Mouse (Mus musculus) heart, embryonic 10.5 days (tissue): ENCODE data around the gene Gm20696. TPM values are rescaled to one million over a fixed set of nuclear protein-coding genes. Genes with fewer than 3 reads are reported as not detected.
A peak's percentile ranks its signal among the peaks of the same experiment; 100 is the strongest.

Experiments
- DNase-seq: peaks from one replicate; pipeline ENCODE4 v3.0.0-alpha.2; 2017; ENCODE audit warnings: low spot score
- H3K27ac ChIP-seq: fragments of 300-500 bp; sonication (generic); 2 replicates; pipeline ENCODE4 v1.5.1; 2016; ENCODE audit warnings: mild to moderate bottlenecking
- H3K27me3 ChIP-seq: fragments of 300-500 bp; sonication (generic); 2 replicates; pipeline ENCODE4 v1.6.1; 2016; ENCODE audit warnings: mild to moderate bottlenecking; ENCODE audit not compliant: poor library complexity, insufficient read depth, severe bottlenecking
- H3K36me3 ChIP-seq: fragments of 300-500 bp; sonication (generic); 2 replicates; pipeline ENCODE4 v1.6.1; 2016; ENCODE audit warnings: mild to moderate bottlenecking, moderate library complexity
- H3K4me1 ChIP-seq: fragments of 300-500 bp; sonication (generic); 2 replicates; pipeline ENCODE4 v1.6.1; 2016; ENCODE audit warnings: mild to moderate bottlenecking
- H3K4me3 ChIP-seq: fragments of 300-500 bp; sonication (generic); 2 replicates; pipeline ENCODE4 v1.5.1; 2016; ENCODE audit warnings: mild to moderate bottlenecking, moderate library complexity
- H3K9me3 ChIP-seq: fragments of 300-500 bp; sonication (generic); 2 replicates; pipeline ENCODE4 v1.6.1; 2016; ENCODE audit warnings: mild to moderate bottlenecking, moderate library complexity
- WGBS: fragments of 180-500 bp; shearing (Covaris S2); methylation state at CpG from one replicate; pipeline ENCODE4 v1.1.7; 2016; 5-methylcytosine and 5-hydroxymethylcytosine counted together
- polyA plus RNA-seq: library from polyadenylated mRNA; unstranded; fragments of >200 nt; fragmentation: Nextera tagmentation; extraction: Ambion mirVana; gene quantifications from 2 replicates; pipeline ENCODE4 v1.2.1, GENCODE M21; 2016

Gm20696 gene
- 2.2 and 3.4 TPM in 2 replicates for polyA plus RNA-seq

DNA sequence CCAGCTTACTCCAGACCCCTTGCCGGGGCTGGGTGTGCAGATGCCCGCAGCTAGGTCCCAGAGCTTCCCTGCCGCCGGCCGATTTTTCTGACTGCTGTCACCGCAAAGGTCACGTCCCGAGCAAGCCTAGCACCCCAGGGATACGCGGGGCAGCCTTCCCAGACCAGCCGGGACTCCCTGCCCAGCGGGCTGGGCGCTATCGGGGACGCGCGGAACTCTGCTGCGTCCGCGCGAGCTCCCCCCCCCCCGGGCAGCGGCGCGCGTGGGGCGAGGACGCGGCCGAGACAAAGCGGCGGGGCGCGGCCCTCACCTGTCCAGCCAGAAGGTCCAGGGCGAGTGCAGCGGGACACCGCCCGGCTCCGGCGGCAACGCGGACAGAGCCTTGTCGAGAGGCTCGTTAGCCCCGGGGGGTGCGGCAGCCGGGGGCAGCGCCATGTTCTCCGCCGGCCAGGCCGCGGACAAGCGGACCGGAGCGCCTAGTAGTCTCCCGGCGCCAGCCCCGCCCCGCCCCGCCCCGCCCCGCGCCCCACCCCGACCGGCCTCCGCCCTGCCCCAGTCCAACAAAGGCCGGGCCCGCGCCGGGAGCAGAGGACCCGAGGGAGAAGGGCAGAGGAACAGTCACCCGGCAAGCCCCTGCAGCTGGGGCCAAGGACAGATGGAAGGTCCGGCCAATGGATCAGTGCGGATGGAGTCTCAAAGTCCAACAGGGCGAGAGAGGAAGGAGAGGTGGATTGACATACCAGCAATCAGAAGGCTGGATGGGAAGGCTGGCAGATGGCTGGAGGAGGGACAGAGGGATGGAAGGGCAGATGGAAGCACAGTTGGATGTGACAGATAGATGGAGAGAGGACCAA, at the start of gene Gm20696, which contains the start of gene Eif4e3:
Gene Gm20696, minus strand, starts transcription at position 480 of the 854 bp plus-strand sequence.
Gene Eif4e3, minus strand, starts transcription at position 454 of the 854 bp plus-strand sequence.
- WGBS: under 1% methylated on average over 55 of the region's 75 CpGs
- H3K36me3 ChIP-seq: no peaks in the 10 kb centered on the region
- peak within 1 kb of the TSS; percentile 93 for H3K27ac ChIP-seq
- peaks cover 28% of the 10 kb centered on the region for H3K4me1 ChIP-seq
- H3K27me3 ChIP-seq: peaks cover 56% of the 10 kb centered on the region
- H3K9me3 ChIP-seq: no peaks in the 10 kb centered on the region
- H3K4me3 ChIP-seq: peak within 1 kb of the TSS; percentile 95
- no peak for DNase-seq

DNA sequence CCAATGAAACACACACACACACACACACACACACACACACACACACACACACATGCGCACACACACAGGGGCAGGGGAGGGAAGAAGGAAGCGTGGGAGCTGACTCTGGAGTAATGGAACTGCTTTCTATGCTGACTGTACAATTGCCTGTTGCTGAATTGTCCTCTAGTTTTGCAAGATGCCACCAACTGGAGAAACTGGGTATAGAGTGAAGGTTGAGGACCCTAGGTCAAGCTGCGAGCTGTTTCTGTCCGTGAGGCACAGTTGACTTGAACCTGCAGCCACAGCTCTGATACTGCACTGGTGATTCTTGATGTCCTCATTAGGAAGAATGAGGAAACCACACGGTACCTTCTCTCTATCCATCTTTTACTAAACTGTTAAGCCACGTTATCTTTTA, 49.3 kb upstream of the Gm20696 start:
- 67% methylated on average over 6 of the region's 6 CpGs for WGBS
- Histone ChIP-seq H3K4me1 (no peaks in the 10 kb centered on the region), H3K27ac (no peak overlapping the region), H3K9me3 (no peaks in the 10 kb centered on the region), H3K36me3 (no peaks in the 10 kb centered on the region), H3K27me3 (peaks cover 34% of the 10 kb centered on the region), H3K4me3 (no peak overlapping the region)
- DNase-seq: peak; percentile 56

DNA sequence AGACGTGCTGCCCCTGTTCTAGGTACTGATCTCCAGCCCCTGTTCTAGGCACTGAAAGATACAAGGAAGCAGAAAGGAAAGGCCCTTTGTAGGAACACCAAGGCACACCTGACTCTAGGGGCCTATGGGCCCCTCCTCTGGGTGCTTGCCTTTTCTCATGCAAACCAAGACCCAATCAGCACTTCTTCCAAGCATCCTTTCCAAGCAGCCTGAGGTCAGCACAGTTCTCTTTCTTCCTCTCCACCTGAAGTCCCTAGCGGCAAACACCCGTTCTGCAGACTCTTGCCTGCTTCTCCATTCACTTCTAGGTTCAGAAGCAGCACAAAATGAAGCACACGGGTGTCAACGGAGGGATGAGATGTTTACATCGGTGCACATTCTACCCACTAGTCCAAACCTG, 48.6 kb upstream of the Gm20696 start:
- Histone ChIP-seq H3K27ac (no peak overlapping the region), H3K36me3 (no peaks in the 10 kb centered on the region), H3K4me1 (no peaks in the 10 kb centered on the region), H3K27me3 (peaks cover 28% of the 10 kb centered on the region), H3K9me3 (no peaks in the 10 kb centered on the region), H3K4me3 (no peak overlapping the region)
- DNase-seq: peak; percentile 69
- 57% methylated on average over 6 of the region's 6 CpGs for WGBS

DNA sequence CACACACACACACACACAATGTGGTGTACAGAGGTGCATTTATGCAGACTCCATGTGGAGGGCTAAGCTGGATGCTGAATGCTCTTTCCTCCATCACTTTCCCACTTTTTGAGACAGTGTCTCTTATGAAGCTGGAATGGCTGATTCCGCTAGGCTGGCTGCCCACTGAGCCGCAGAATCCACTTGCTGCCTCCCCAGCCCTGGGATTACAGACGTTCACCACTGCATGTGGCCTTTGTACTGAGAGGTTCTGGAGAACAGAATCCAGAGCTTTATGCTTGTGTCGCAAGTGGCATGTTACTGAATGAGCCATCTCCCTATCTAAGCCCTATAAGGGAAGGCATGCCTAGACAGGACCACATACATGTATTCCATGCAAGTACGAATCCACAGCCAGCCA, 46.7 kb upstream of the Gm20696 start:
- WGBS: 85% methylated on average over 5 of the region's 5 CpGs
- H3K4me3 ChIP-seq: no peak overlapping the region
- no peak for DNase-seq
- H3K4me1 ChIP-seq: no peaks in the 10 kb centered on the region
- no peaks in the 10 kb centered on the region for H3K9me3 ChIP-seq
- no peak overlapping the region for H3K27ac ChIP-seq
- H3K36me3 ChIP-seq: no peaks in the 10 kb centered on the region
- H3K27me3 ChIP-seq: peaks cover 27% of the 10 kb centered on the region

DNA sequence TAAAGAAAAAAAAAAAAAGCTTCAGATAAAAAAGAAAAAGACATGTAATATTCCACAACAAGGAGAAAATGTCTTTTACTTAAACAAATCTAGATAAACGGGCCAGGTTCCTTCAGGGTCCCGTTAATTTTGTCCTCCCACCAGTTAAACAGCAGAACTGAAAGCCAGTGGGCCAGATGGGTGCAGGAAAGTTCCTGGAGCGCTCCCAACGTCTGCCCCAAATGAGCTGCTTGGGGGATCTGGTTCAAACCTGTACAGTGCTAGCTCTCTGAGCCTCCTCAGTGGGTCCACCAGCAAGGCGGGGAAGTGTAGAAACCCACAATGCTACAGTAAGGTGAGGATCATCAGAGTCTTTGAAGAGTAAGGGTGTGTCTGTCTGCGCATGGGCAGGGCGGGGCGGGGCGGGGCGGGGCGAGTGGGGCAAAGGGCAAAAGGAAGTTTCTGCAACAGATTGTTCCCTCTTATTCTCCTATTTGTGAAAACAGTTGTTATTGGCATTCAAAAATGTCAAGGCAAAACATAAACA, 45.0 kb upstream of the Gm20696 start:
- 64% methylated on average over 11 of the region's 11 CpGs for WGBS
- peaks cover 28% of the 10 kb centered on the region for H3K27me3 ChIP-seq
- H3K27ac ChIP-seq: no peak overlapping the region
- no peaks in the 10 kb centered on the region for H3K4me1 ChIP-seq
- no peak overlapping the region for H3K4me3 ChIP-seq
- H3K9me3 ChIP-seq: no peaks in the 10 kb centered on the region
- no peak for DNase-seq
- no peaks in the 10 kb centered on the region for H3K36me3 ChIP-seq

DNA sequence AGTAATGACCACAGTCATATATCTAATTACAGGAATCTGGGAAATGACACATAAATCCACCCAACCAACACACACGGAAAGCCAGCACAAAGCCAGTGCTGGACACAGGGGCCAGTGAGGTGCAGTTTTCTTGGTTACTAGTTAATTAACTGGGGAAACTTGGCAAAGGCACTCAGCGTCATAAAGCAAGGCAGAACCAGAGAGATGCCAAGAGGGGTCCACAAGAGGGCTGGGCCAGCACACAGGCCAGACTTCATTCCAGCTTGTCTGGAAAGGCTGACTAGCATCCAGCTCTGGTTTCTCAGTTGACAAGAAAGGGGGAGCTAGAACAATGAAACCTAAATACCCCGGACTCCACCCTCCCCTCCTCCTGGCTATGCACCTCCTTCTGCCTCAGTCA, 33.9 kb upstream of the Gm20696 start:
- 71% methylated on average over 3 of the region's 3 CpGs for WGBS
- H3K27ac ChIP-seq: no peak overlapping the region
- DNase-seq: no peak

DNA sequence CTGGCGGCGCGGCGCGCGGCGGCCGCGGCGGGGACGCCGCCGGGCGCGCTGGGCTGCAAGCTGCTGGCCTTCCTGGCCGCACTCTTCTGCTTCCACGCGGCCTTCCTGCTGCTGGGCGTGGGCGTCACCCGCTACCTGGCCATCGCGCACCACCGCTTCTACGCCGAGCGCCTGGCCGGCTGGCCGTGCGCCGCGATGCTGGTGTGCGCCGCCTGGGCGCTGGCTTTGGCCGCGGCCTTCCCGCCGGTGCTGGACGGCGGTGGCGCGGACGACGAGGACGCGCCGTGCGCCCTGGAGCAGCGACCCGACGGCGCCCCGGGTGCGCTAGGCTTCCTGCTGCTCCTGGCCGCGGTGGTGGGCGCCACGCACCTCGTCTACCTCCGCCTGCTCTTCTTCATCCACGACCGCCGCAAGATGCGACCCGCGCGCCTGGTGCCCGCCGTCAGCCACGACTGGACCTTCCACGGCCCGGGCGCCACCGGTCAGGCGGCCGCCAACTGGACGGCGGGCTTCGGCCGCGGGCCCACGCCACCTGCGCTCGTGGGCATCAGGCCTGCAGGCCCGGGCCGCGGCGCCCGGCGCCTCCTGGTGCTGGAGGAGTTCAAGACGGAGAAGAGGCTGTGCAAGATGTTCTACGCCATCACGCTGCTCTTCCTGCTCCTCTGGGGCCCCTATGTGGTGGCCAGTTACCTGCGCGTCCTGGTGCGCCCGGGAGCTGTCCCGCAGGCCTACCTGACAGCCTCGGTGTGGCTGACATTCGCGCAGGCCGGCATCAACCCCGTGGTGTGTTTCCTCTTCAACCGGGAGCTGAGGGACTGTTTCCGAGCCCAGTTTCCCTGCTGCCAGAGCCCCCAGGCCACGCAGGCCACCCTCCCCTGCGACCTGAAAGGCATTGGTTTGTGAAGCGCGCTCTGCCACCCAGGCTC, 26.6 kb upstream of the Gm20696 start:
- H3K36me3 ChIP-seq: no peaks in the 10 kb centered on the region
- DNase-seq: no peak
- H3K9me3 ChIP-seq: no peaks in the 10 kb centered on the region
- peak overlapping the region; percentile 87 for H3K27ac ChIP-seq
- peak overlapping the region; percentile 82 for H3K4me3 ChIP-seq
- H3K4me1 ChIP-seq: peaks cover 18% of the 10 kb centered on the region
- WGBS: 1% methylated on average over 110 of the region's 110 CpGs
- peaks cover 94% of the 10 kb centered on the region for H3K27me3 ChIP-seq

More for the DNA sequence above, 33.9 kb upstream of the Gm20696 start:
- Histone ChIP-seq H3K36me3 (no peaks in the 10 kb centered on the region), H3K27me3 (peaks cover 35% of the 10 kb centered on the region), H3K4me1 (no peaks in the 10 kb centered on the region), H3K4me3 (no peak overlapping the region), H3K9me3 (no peaks in the 10 kb centered on the region)

DNA sequence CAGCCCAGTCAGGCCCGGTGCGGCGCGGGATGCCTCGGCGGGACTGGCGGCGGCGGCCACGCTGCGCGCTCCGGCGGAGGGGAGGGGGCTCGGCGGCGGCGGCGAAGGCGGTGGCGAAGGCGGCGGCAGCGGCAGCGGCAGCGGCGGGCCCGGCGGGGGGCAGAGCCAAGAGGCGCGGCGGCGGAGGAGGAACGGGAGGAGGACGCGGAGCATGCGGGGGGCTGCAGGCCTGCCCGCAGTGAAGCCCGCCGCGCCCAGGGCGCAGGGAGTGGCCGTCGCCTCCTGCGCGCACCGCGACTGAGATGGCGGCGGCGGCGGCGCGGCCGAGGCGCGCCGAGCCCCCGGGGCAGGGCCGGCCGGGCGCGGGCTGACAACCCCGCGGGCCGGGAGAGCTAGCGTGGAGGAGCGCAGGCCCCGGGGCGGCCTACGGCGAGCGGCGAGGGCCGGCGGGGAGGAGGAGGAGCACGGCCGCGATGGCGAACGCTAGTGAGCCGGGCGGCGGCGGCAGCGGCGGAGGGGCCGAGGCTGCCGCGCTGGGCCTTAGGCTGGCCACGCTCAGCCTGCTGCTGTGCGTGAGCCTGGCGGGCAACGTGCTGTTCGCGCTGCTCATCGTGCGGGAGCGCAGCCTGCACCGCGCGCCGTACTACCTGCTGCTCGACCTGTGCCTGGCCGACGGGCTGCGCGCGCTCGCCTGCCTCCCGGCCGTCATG, 25.8 kb upstream of the Gm20696 start, which contains the start of gene Gpr27:
Gene Gpr27, plus strand, starts transcription at position 474 of the 710 bp plus-strand sequence.
- H3K4me1 ChIP-seq: peaks cover 18% of the 10 kb centered on the region
- peaks cover 88% of the 10 kb centered on the region for H3K27me3 ChIP-seq
- under 1% methylated on average over 104 of the region's 112 CpGs for WGBS
- H3K4me3 ChIP-seq: peak within 1 kb of the TSS; percentile 82
- no peak for DNase-seq
- H3K27ac ChIP-seq: peak within 1 kb of the TSS; percentile 87
- no peaks in the 10 kb centered on the region for H3K9me3 ChIP-seq
- H3K36me3 ChIP-seq: no peaks in the 10 kb centered on the region

DNA sequence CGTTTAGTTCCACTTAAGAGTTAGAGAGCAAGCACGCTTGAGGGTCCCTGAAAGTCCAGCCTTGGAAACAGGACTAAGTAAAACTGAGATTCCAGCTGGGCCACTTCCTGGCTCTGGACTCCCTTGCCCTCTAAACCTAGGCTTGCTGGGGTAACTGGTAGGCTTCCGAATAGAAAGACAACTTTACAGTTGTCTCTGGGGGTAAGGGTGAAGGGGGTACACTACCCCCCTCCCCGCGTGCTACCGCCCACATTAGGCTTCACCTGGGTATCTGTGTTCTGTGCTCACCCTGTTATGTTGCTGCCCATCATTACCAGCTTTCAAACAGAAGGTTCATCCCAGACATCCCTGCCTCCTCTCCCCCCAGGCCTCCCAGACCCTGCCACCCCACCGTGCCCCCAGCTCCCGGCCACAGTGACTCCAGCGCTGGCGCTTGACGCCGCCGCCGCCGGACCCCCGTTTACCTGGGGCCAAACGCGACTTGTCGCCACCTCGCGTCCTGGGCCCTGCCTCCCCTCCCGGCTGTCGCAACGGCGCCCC, 25.1 kb upstream of the Gm20696 start:
- H3K27ac ChIP-seq: peak overlapping the region; percentile 87
- no peaks in the 10 kb centered on the region for H3K36me3 ChIP-seq
- H3K4me1 ChIP-seq: peaks cover 18% of the 10 kb centered on the region
- WGBS: 6% methylated on average over 24 of the region's 25 CpGs
- peak overlapping the region; percentile 82 for H3K4me3 ChIP-seq
- H3K27me3 ChIP-seq: peaks cover 82% of the 10 kb centered on the region
- DNase-seq: no peak
- H3K9me3 ChIP-seq: no peaks in the 10 kb centered on the region

DNA sequence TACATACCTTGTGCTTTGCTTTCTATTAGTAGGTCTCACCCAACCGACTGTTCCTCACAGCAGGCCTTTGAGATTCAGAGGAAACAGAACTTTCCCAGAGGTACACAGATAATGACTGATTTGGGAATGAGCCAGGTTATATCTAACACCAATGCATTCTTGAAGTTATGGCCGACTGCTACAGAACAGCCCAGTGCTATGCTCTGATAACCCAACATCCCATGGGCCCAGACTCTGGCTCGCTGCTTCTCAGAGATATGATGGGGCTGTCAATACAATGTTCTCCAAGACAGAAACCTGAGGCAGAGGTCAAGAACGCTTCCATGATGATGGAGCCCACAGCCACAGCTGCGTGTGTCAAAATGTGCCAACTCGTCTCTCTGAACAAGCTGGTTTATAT, 21.9 kb upstream of the Gm20696 start:
- H3K4me3 ChIP-seq: no peak overlapping the region
- 77% methylated on average over 6 of the region's 6 CpGs for WGBS
- peaks cover 50% of the 10 kb centered on the region for H3K27me3 ChIP-seq
- H3K36me3 ChIP-seq: no peaks in the 10 kb centered on the region
- DNase-seq: no peak
- H3K27ac ChIP-seq: no peak overlapping the region
- H3K9me3 ChIP-seq: no peaks in the 10 kb centered on the region; the same call in 1 of the 2 replicates
- H3K4me1 ChIP-seq: peaks cover 16% of the 10 kb centered on the region

DNA sequence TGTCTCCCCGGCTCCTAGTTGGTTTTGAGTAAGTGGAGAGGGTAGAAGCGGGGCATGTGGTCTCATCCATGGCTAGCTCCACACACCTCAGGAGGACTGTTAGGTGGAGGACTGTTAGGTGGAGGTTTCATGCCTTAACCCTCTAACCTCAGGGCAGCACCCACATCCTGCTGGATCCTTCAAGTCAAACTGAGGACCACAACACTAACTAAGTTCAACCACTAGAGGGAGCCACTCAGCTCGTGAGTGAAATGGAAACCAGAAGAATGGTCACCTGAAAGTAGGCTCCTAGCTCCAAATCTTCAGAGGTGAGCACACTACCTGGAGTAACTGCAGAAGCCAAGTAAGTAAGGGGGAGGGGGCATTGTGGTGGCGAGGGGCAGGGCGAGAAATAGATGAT, 18.3 kb upstream of the Gm20696 start:
- Histone ChIP-seq H3K4me3 (no peak overlapping the region), H3K9me3 (no peaks in the 10 kb centered on the region; the same call in 1 of the 2 replicates), H3K27ac (no peak overlapping the region), H3K4me1 (no peaks in the 10 kb centered on the region), H3K27me3 (peaks cover 13% of the 10 kb centered on the region), H3K36me3 (no peaks in the 10 kb centered on the region)
- no peak for DNase-seq
- WGBS: 50% methylated on average over 5 of the region's 5 CpGs

DNA sequence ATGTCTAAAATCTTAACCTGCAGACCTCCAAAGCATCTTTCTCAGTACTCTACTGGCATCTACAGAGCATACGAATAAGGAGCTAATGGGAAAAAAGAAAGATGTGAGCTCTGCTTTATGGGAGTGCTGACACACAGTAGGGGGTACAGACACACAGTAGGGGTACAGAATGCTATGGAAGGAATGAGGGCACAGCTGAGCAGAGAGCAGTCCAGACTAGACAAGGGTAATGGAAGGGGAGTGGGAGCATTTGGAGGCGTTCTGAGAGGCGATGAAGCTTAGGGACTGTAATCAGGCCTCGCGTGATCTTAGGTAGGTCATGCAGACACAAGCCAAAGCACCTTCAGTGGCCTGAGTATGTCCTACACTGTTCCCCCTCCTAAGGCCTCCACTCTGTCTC, 17.4 kb upstream of the Gm20696 start:
- no peak for DNase-seq
- Histone ChIP-seq H3K27me3 (peaks cover 8% of the 10 kb centered on the region; the same call in 1 of the 2 replicates), H3K27ac (no peak overlapping the region), H3K4me1 (no peaks in the 10 kb centered on the region), H3K4me3 (no peak overlapping the region), H3K9me3 (no peaks in the 10 kb centered on the region; the same call in 1 of the 2 replicates), H3K36me3 (no peaks in the 10 kb centered on the region)
- 84% methylated on average over 5 of the region's 5 CpGs for WGBS
